9 mouse cellular contexts compared by ENCODE assay signal in the genomic region with DNA sequence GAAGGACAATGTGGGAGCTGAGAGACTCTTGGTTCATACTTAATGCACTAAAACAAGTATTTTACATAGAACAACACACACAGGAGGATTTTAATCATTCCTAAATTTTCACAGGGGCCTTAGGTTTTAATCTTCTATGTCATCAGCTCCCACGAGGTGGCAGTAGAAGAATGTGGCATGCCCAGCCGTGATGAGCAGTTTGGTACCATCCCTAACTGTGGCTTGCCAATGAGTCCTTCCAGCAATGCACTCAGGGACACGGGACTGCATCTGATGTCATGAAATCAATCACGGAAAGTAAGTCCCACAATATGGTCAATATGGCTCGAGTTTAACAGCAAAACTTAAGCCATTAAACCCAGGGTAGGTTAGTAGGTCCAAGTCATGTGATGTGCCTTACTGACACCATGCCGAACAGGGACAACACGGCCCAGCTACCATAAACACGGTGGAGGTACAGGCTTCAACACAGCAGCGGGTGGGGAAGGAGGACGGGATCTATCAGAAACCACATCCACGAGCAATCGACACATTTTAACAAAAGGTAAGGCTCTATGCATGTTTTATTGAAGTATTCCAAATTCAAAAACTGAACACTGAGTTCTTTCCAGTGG.
A peak's percentile ranks its signal among the peaks of the same experiment; 100 is the strongest.
DNase-seq lines count a peak whose midpoint lies in the region; ATAC-seq and TF ChIP-seq lines count a peak whose summit lies in the region.
"Had no signal": no experiment of that assay in that cellular context is flagged by ENCODE, and none has a peak within 500 bp of the region (broad histone marks: within the 10 kb centered on the region; RNA-seq: fewer than 3 reads in every experiment).

No protein-coding gene starts in this region.

- no peak overlapping the region for H3K27ac ChIP-seq in limb, embryonic 14.5 days (replicated peaks; ENCODE audit: low read depth, low read length)
- no peak overlapping the region for H3K27ac ChIP-seq in limb, embryonic 10.5 days
- H3K27ac ChIP-seq in embryonic facial prominence, embryonic 10.5 days (replicated peaks), result no peak overlapping the region
- H3K27ac ChIP-seq in hindbrain, embryonic 10.5 days, result no peak overlapping the region
- H3K27ac ChIP-seq in midbrain, embryonic 12.5 days (replicated peaks), result no peak overlapping the region
- H3K27ac ChIP-seq in spleen, adult 2 months (ENCODE audit: insufficient read depth, low read length), result no peak overlapping the region
- H3K27ac ChIP-seq: limb, embryonic 12.5 days had no signal

- H3K36me3 ChIP-seq in limb, embryonic 14.5 days (ENCODE audit: control insufficient read depth, insufficient read depth, low read length), result no peaks in the 10 kb centered on the region
- H3K36me3 ChIP-seq in limb, embryonic 10.5 days, result no peaks in the 10 kb centered on the region
- H3K36me3 ChIP-seq in embryonic facial prominence, embryonic 10.5 days (replicated peaks), result no peaks in the 10 kb centered on the region
- no peaks in the 10 kb centered on the region for H3K36me3 ChIP-seq in hindbrain, embryonic 10.5 days
- H3K36me3 ChIP-seq in midbrain, embryonic 12.5 days, result no peaks in the 10 kb centered on the region
- H3K36me3 ChIP-seq in spleen, adult 2 months (ENCODE audit: control insufficient read depth, insufficient read depth, low read length), result 0 out of 2 replicates have a peak, but pooled peaks cover 4% of the 10 kb centered on the region
- H3K36me3 ChIP-seq: limb, embryonic 12.5 days had no signal

- no peaks in the 10 kb centered on the region for H3K27me3 ChIP-seq in limb, embryonic 14.5 days (ENCODE audit: control insufficient read depth, insufficient read depth, low read length)
- H3K27me3 ChIP-seq in limb, embryonic 10.5 days (ENCODE audit: low read depth, poor library complexity, severe bottlenecking), result no peaks in the 10 kb centered on the region; the same call in 1 of the 2 replicates
- H3K27me3 ChIP-seq in embryonic facial prominence, embryonic 10.5 days (replicated peaks; ENCODE audit: low read depth, poor library complexity, severe bottlenecking), result no peaks in the 10 kb centered on the region
- no peaks in the 10 kb centered on the region for H3K27me3 ChIP-seq in hindbrain, embryonic 10.5 days (ENCODE audit: insufficient read depth, poor library complexity, severe bottlenecking)
- H3K27me3 ChIP-seq in midbrain, embryonic 12.5 days, result no peaks in the 10 kb centered on the region
- no peaks in the 10 kb centered on the region for H3K27me3 ChIP-seq in spleen, adult 2 months (ENCODE audit: control insufficient read depth, insufficient read depth, low read length)

- H3K9ac ChIP-seq in limb, embryonic 14.5 days (ENCODE audit: low read depth, low read length, severe bottlenecking), result no peak overlapping the region
- no peak overlapping the region for H3K9ac ChIP-seq in midbrain, embryonic 12.5 days (replicated peaks)
- H3K9ac ChIP-seq: limb, embryonic 12.5 days had no signal

- no peak for TF ChIP-seq POLR2A in limb, embryonic 14.5 days (IDR thresholded peaks at IDR 0.05; ENCODE audit: borderline replicate concordance, extremely low read depth, insufficient read depth, insufficient read length)
- no peak for TF ChIP-seq POLR2A in spleen, adult 2 months (IDR thresholded peaks at IDR 0.05; ENCODE audit: low read depth, low read length)

- no peak overlapping the region for H3K4me2 ChIP-seq in limb, embryonic 14.5 days (replicated peaks; ENCODE audit: low read depth, low read length, severe bottlenecking)
- no peak overlapping the region for H3K4me2 ChIP-seq in midbrain, embryonic 12.5 days (replicated peaks)
- H3K4me2 ChIP-seq: limb, embryonic 12.5 days had no signal

- no peak for ATAC-seq in limb, embryonic 14.5 days (ENCODE audit: low FRiP score, low read depth)
- ATAC-seq in midbrain, embryonic 12.5 days (ENCODE audit: low FRiP score, low read depth), result peak; percentile 54; the same call in 1 of the 2 replicates

- 72% methylated on average over 12 of the region's 12 CpGs for WGBS in limb, embryonic 14.5 days
- WGBS in limb, embryonic 10.5 days, result 78% methylated on average over 12 of the region's 12 CpGs
- 78% methylated on average over 12 of the region's 12 CpGs for WGBS in embryonic facial prominence, embryonic 10.5 days
- 77% methylated on average over 12 of the region's 12 CpGs for WGBS in hindbrain, embryonic 10.5 days
- 79% methylated on average over 12 of the region's 12 CpGs for WGBS in midbrain, embryonic 12.5 days
- 65% methylated on average over 12 of the region's 12 CpGs for WGBS in spleen, adult 2 months

- H3K4me1 ChIP-seq in limb, embryonic 14.5 days (ENCODE audit: control insufficient read depth, insufficient read depth, low read length), result no peaks in the 10 kb centered on the region
- H3K4me1 ChIP-seq in limb, embryonic 10.5 days, result peaks cover 13% of the 10 kb centered on the region
- peaks cover 10% of the 10 kb centered on the region for H3K4me1 ChIP-seq in embryonic facial prominence, embryonic 10.5 days
- no peaks in the 10 kb centered on the region for H3K4me1 ChIP-seq in hindbrain, embryonic 10.5 days (replicated peaks)
- H3K4me1 ChIP-seq in midbrain, embryonic 12.5 days, result no peaks in the 10 kb centered on the region
- no peaks in the 10 kb centered on the region for H3K4me1 ChIP-seq in spleen, adult 2 months (ENCODE audit: control insufficient read depth, insufficient read depth, insufficient read length)

- TF ChIP-seq CTCF in spleen, adult 2 months (IDR thresholded peaks at IDR 0.05; ENCODE audit: extremely low read depth, insufficient read depth, insufficient read length, insufficient replicate concordance), result peak; percentile 75; the same call in 1 of the 2 replicates

- H3K4me3 ChIP-seq in limb, embryonic 14.5 days (replicated peaks; ENCODE audit: low read length), result no peak overlapping the region
- no peak overlapping the region for H3K4me3 ChIP-seq in limb, embryonic 10.5 days
- H3K4me3 ChIP-seq in embryonic facial prominence, embryonic 10.5 days, result no peak overlapping the region
- no peak overlapping the region for H3K4me3 ChIP-seq in hindbrain, embryonic 10.5 days
- H3K4me3 ChIP-seq in midbrain, embryonic 12.5 days, result no peak overlapping the region
- no peak overlapping the region for H3K4me3 ChIP-seq in spleen, adult 2 months (ENCODE audit: extremely low read depth, insufficient read depth, insufficient read length)
- H3K4me3 ChIP-seq: limb, embryonic 12.5 days had no signal

- DNase-seq in limb, embryonic 14.5 days (ENCODE audit: low spot score), result peak; percentile 57
- no peak for DNase-seq in limb, embryonic 10.5 days (ENCODE audit: low spot score)
- DNase-seq in adrenal gland, postnatal 10 days, result peak; percentile 73
- peak; percentile 27 for DNase-seq in embryonic facial prominence, embryonic 10.5 days (ENCODE audit: low spot score)
- peak; percentile 30 for DNase-seq in hindbrain, embryonic 10.5 days (ENCODE audit: low spot score)
- peak; percentile 46 to 72 for DNase-seq in layer of hippocampus, postnatal 25 days (ENCODE audit: extremely low spot score in 1 of 2, low spot score in 1 of 2)
- DNase-seq in spleen, adult 2 months (ENCODE audit: low read depth in 1 of 2, low spot score in 2 of 2), result peak; percentile 18 to 29

- no peaks in the 10 kb centered on the region for H3K9me3 ChIP-seq in limb, embryonic 14.5 days (ENCODE audit: control insufficient read depth, low read length)
- H3K9me3 ChIP-seq in limb, embryonic 10.5 days (replicated peaks), result no peaks in the 10 kb centered on the region
- H3K9me3 ChIP-seq in embryonic facial prominence, embryonic 10.5 days, result no peaks in the 10 kb centered on the region
- 0 out of 2 replicates have a peak, but pooled peaks cover 3% of the 10 kb centered on the region for H3K9me3 ChIP-seq in hindbrain, embryonic 10.5 days
- no peaks in the 10 kb centered on the region for H3K9me3 ChIP-seq in midbrain, embryonic 12.5 days
- H3K9me3 ChIP-seq: limb, embryonic 12.5 days had no signal
